Mouse (Mus musculus) forebrain, embryonic 11.5 days (tissue): ENCODE measurements at regions not wholly inside any gene's neighbourhood (a gene's known extent, or its start where the extent isn't known, plus 50 kb on each side); places are given as distances from the start of the nearest gene placed in this dataset.
"Not testable (repeated sequence)": the region's sequence is repeated elsewhere in the genome, so short reads cannot be mapped to it uniquely, and the experiment has no call there.

Experiments
- ATAC-seq: fragments of 200-750 bp; cut with Nextera tagmentation; replicated peaks from 2 replicates; pipeline ENCODE4 v1.8.0; 2017; ENCODE audit warnings: moderate TSS enrichment; ENCODE audit not compliant: low FRiP score
- DNase-seq: peaks from one replicate; pipeline ENCODE4 v3.0.0-alpha.2; 2017; ENCODE audit warnings: low spot score
- H3K27ac ChIP-seq: fragments of 300-500 bp; sonication (generic); 2 replicates; pipeline ENCODE4 v1.5.1; 2014; ENCODE audit warnings: low read depth, low read length
- H3K27me3 ChIP-seq: fragments of 300-500 bp; sonication (generic); 2 replicates; pipeline ENCODE4 v1.6.1; 2014; ENCODE audit warnings: mild to moderate bottlenecking, low read length, mixed read lengths; ENCODE audit not compliant: control insufficient read depth, insufficient read depth
- H3K36me3 ChIP-seq: fragments of 300-500 bp; sonication (generic); 2 replicates; pipeline ENCODE4 v1.6.1; 2014; ENCODE audit warnings: mild to moderate bottlenecking, low read length, moderate library complexity, mixed read lengths; ENCODE audit not compliant: control insufficient read depth, insufficient read depth
- H3K4me1 ChIP-seq: fragments of 300-500 bp; sonication (generic); replicated peaks from 2 replicates; pipeline ENCODE4 v1.6.1; 2014; ENCODE audit warnings: low read length, mixed read lengths; ENCODE audit not compliant: control insufficient read depth, insufficient read depth
- H3K4me2 ChIP-seq: fragments of 300-500 bp; sonication (generic); 2 replicates; pipeline ENCODE4 v1.6.1; 2014; ENCODE audit warnings: low read depth, mild to moderate bottlenecking, low read length, moderate library complexity, mixed read lengths; ENCODE audit not compliant: severe bottlenecking
- H3K4me3 ChIP-seq: fragments of 300-500 bp; sonication (generic); 2 replicates; pipeline ENCODE4 v1.5.1; 2014; ENCODE audit warnings: low read depth, low read length
- H3K9ac ChIP-seq: fragments of 300-500 bp; sonication (generic); 2 replicates; pipeline ENCODE4 v1.6.1; 2014; ENCODE audit warnings: low read length
- H3K9me3 ChIP-seq: fragments of 300-500 bp; sonication (generic); 2 replicates; pipeline ENCODE4 v1.6.1; 2016; ENCODE audit warnings: low read length, mixed read lengths; ENCODE audit not compliant: control insufficient read depth
- WGBS: fragments of 180-500 bp; shearing (Covaris S2); extraction: QIAGEN DNeasy Blood & Tissue Kit; methylation state at CpG from one replicate; pipeline ENCODE4 v1.1.7; 2014; 5-methylcytosine and 5-hydroxymethylcytosine counted together

GRCm38 (mm10) chr3:129412126-129412960 lies 79.8 kb upstream of the Enpep start:
- Histone ChIP-seq H3K4me2 (no peak overlapping the region), H3K27ac (no peak overlapping the region), H3K4me3 (no peak overlapping the region), H3K36me3 (no peaks in the 10 kb centered on the region), H3K27me3 (no peaks in the 10 kb centered on the region), H3K9me3 (no peaks in the 10 kb centered on the region), H3K9ac (no peak overlapping the region), H3K4me1 (no peaks in the 10 kb centered on the region)
- DNase-seq (no peak), ATAC-seq (no peak)
- 74% methylated on average over 11 of the region's 11 CpGs for WGBS

DNA sequence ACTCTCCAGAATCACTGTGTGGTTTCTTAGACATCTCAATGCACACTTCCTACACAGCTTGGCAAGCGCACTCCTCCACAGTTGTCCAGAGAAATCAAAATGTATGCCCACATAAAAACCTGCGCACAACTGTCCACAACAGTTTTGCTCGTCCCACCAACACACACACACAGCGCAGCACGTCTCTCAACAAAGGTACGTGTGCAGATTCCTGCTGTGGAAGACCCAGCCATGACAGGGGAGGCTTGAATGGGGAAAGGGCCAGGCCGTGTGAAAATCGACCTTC lies 80.4 kb upstream of the Enpep start:
- Histone ChIP-seq H3K36me3 (no peaks in the 10 kb centered on the region), H3K4me3 (no peak overlapping the region), H3K9ac (no peak overlapping the region), H3K4me1 (no peaks in the 10 kb centered on the region), H3K4me2 (no peak overlapping the region), H3K27ac (no peak overlapping the region), H3K9me3 (no peaks in the 10 kb centered on the region), H3K27me3 (no peaks in the 10 kb centered on the region)
- 89% methylated on average over 8 of the region's 8 CpGs for WGBS
- ATAC-seq (no peak), DNase-seq (no peak)

DNA sequence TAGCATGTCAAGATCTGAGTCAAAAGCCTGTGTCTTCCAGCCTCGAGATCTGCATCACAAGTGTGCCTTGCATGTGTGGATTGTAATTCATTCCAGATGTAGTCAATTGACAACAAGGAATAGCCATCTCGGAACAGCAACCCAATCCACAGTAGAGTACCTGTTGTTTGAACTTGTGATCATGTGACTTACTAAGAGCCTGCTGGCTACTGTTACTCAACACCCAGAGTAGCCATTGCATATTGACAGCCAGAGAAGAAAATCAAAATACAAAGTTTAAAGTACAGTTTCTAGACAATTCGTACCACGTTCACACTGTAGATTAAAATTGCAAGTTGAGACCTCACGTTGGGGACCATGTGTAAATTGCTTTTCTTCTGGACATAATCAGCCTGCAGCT lies 83.1 kb upstream of the Enpep start:
- Histone ChIP-seq H3K27me3 (no peaks in the 10 kb centered on the region), H3K9ac (no peak overlapping the region), H3K4me3 (no peak overlapping the region), H3K9me3 (no peaks in the 10 kb centered on the region), H3K36me3 (no peaks in the 10 kb centered on the region), H3K4me1 (no peaks in the 10 kb centered on the region), H3K4me2 (no peak overlapping the region), H3K27ac (no peak overlapping the region)
- ATAC-seq (no peak), DNase-seq (no peak)
- 85% methylated on average over 5 of the region's 5 CpGs for WGBS

DNA sequence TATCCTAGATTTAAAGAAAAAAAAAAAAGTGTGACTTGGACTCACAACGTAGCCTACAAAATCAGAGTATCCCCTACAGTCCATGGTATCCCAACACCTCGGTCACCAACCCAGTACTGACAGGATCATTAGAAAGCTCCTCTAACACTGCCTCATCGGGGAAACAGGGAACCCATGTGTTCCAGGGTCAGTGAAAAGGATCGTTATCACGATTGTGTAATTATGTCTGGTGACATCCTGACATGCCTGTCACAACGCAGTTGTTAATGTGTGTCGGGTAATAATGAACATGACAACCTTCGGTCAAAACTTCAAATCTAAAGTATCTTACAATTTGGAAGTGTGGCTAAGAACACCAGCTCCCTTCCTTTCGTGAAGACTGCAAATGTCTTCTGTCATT lies 83.8 kb upstream of the Enpep start:
- WGBS: 78% methylated on average over 9 of the region's 9 CpGs
- Histone ChIP-seq H3K36me3 (no peaks in the 10 kb centered on the region), H3K27me3 (no peaks in the 10 kb centered on the region), H3K4me1 (no peaks in the 10 kb centered on the region), H3K4me2 (no peak overlapping the region), H3K27ac (no peak overlapping the region), H3K9ac (no peak overlapping the region), H3K9me3 (no peaks in the 10 kb centered on the region), H3K4me3 (no peak overlapping the region)
- ATAC-seq: no peak
- no peak for DNase-seq

DNA sequence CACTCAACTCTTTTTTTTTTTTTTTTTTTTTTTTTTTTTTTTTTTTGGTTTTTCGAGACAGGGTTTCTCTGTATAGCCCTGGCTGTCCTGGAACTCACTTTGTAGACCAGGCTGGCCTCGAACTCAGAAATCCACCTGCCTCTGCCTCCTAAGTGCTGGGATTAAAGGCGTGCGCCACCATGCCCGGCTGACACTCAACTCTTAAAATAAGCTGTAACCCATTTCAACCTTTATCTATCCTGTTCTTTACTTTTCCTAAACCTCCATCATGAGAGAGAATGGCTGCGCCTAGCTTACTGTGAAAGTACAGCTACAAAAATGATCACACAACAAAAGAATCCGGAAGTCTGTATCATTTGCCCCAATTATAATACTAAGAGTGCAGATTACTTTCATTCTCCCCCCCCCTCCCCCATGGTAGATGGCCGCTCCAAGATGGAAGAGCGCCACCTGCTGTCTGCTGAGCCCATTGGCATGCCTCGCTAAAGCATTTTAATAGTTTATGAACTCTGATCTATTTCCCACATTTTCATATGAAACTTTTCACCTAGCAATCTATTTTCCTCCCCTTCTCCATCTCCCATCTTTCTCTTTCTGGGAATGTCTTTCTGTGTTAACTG lies 89.2 kb upstream of the Enpep start:
- not testable (repeated sequence) for H3K36me3 ChIP-seq, H3K27ac ChIP-seq, H3K27me3 ChIP-seq, H3K9ac ChIP-seq, ATAC-seq, H3K9me3 ChIP-seq, H3K4me2 ChIP-seq, H3K4me3 ChIP-seq, H3K4me1 ChIP-seq
- peak; percentile 61 for DNase-seq
- WGBS: 58% methylated on average over 9 of the region's 10 CpGs

DNA sequence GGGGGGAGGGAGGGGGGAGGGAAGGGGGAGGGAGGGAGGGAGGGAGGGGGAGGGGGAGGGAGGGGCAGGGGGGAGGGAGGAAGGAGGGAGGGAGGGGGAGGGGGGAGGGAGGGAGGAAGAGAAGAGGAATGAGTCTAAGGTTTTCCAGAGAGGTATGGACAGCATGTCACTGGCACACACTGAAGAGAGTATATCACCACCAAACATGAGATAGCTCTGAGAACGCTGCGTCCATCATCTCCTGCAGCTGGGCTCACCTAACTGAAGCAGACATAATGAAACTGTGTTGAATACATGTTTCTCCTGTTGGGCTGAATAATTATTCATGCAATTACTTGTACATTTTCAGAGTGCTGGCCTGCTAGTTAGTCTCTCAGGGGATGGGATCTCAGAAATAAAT lies 96.2 kb upstream of the Enpep start:
- no peak overlapping the region for H3K9ac ChIP-seq
- H3K36me3 ChIP-seq: no peaks in the 10 kb centered on the region
- H3K27ac ChIP-seq: no peak overlapping the region
- H3K4me2 ChIP-seq: no peak overlapping the region
- no peaks in the 10 kb centered on the region for H3K27me3 ChIP-seq
- WGBS: 91% methylated on average over 2 of the region's 2 CpGs
- no peak for ATAC-seq
- H3K4me1 ChIP-seq: no peaks in the 10 kb centered on the region
- no peak overlapping the region for H3K4me3 ChIP-seq
- no peak for DNase-seq
- no peaks in the 10 kb centered on the region for H3K9me3 ChIP-seq

DNA sequence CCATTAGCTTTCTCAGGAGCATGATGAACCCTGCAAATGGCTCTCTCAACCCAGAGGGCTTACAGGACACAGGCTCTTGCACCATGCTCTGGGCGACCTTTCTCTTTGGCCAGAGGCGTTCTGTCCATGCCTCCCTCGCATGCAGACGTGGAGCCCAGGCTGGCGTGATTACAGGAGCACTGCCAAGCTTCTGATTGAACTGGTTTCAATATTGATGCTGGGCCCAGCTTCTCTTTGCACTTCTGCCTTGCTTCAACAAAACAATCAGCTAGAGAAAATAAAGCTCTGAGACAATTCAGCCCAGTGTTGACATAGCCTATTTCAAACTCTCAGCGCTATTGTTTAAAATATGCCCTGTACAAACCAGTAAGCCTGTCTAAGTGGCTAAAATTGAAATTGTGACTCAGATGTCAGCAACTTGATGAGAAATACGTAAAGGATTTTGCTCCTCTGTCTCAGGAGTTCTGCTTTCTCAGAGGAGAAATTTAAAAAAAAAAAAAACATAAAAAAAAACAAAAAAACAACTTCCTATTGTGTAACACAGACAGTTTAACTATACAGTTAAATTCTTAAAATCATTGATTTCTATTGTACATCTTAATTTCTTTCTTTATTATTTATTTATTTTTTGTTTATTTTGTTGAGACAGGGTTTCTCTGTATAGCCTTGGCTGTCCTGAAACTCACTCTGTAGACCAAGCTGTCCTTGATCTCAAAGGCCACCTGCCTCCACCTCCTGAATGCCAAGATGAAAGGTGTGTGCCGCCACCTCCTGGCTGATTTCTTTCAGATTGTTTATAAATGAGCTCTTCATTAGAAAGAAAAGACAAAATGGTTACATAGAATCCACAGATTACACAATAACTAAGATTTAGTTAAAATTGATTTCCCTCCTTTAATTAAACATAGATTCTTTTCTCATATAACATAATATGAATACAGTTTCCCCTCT lies 96.9 kb upstream of the Enpep start:
- 71% methylated on average over 8 of the region's 8 CpGs for WGBS
- no peak for ATAC-seq
- DNase-seq: no peak
- no peak overlapping the region for H3K4me2 ChIP-seq
- no peak overlapping the region for H3K9ac ChIP-seq
- no peak overlapping the region for H3K27ac ChIP-seq
- no peak overlapping the region for H3K4me3 ChIP-seq
- H3K27me3 ChIP-seq: no peaks in the 10 kb centered on the region
- no peaks in the 10 kb centered on the region for H3K9me3 ChIP-seq
- no peaks in the 10 kb centered on the region for H3K36me3 ChIP-seq
- H3K4me1 ChIP-seq: no peaks in the 10 kb centered on the region

DNA sequence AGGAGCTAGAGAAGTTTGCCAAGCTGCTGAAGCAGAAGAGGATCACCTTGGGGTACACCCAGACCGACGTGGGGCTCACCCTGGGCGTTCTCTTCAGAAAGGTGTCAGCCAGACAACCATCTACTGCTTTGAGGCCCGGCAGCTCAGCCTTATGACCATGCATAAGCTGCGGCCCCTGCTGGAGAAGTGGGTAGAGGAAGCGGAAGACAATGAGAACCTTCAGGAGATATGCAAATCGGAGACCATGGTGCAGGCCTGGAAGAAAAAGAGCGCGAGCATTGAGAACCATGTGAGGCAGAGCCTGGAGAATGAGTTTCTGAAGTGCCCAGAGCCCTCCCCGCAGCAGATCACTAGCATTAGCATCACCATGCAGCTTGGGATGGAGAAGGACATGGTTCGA lies 98.1 kb upstream of the Elovl6 start:
- Histone ChIP-seq H3K9me3 (no peaks in the 10 kb centered on the region), H3K36me3 (no peaks in the 10 kb centered on the region), H3K4me1 (no peaks in the 10 kb centered on the region), H3K4me3 (no peak overlapping the region), H3K27ac (no peak overlapping the region), H3K9ac (no peak overlapping the region), H3K4me2 (no peak overlapping the region), H3K27me3 (no peaks in the 10 kb centered on the region)
- DNase-seq (no peak), ATAC-seq (no peak)
- 69% methylated on average over 11 of the region's 11 CpGs for WGBS
